Mouse (Mus musculus) E14TG2a.4 (cell line): ENCODE measurements at regions not wholly inside any gene's neighbourhood (a gene's known extent, or its start where the extent isn't known, plus 50 kb on each side); places are given as distances from the start of the nearest gene placed in this dataset.

Experiments
- CTCF ChIP-seq: conservative IDR thresholded peaks from 2 replicates; pipeline ENCODE4 v1.5.1; 2014; ENCODE audit warnings: low read length
- POU5F1 ChIP-seq: IDR thresholded peaks from 2 replicates; pipeline ENCODE4 v1.6.1; 2014; ENCODE audit warnings: low read length, borderline replicate concordance

DNA sequence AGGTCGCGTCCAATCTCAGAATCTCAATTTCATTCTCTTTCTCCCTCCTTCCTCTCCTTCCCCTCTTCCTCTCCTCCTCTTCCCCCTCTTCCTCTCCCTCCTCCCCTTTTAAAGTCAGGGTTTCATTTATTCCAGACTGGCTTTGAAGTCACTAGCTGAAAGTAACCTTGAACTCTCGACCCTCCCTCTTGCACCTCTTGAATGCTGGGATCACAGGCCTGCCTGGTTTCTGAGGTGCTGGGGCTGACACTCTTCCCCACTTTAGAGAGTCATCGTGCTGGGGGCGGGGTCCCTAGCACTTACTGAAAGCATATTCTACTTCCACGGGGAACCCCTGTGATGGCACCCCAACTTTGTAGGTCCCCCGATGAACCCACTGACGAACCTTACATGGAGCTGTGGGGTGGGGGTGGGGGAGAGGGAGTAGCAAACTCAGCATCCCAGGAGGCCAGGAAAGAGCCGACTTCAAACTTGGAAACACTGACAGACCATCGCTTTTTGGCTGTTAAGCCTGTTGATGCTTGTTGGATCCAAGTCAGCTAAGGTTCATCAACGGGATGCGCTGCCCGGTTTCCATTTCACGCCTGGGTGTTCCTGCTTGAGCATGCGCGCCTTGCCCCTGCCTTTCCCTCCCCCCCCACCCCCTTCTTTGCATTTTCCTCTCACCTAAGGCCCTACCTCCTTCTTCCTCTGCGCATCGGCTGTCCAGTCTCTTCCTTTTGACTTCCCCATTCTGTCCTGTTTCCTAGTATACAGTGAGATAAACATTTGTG, 132.0 kb upstream of the Med13l start:
- TF ChIP-seq CTCF = no peak
- TF ChIP-seq POU5F1 = no peak
